Mouse (Mus musculus): ENCODE measurements around the gene Dgke. TPM values are rescaled to one million over a fixed set of nuclear protein-coding genes. Genes with fewer than 3 reads are reported as not detected.
A peak's percentile ranks its signal among the peaks of the same experiment; 100 is the strongest.
"Not testable (repeated sequence)": the region's sequence is repeated elsewhere in the genome, so short reads cannot be mapped to it uniquely, and the experiment has no call there.

The Dgke gene
- total RNA-seq, 1 experiment = 24.2 TPM

- in situ Hi-C loops (cut with MboI; ENCODE audit: low sequenced_read_pairs in 2 of 2, unreplicated experiment in 2 of 2); DNase-seq (ENCODE audit: low read depth, low spot score); H3K9ac ChIP-seq (ENCODE audit: insufficient read depth, low read depth, low read length, poor library complexity, severe bottlenecking); H3K9me3 ChIP-seq (ENCODE audit: control insufficient read depth, insufficient read depth, low read depth, low read length); H3K27ac ChIP-seq (ENCODE audit: insufficient read depth, low read depth, low read length, poor library complexity, severe bottlenecking); H3K4me3 ChIP-seq (ENCODE audit: insufficient read depth in 1 of 2, low read depth in 1 of 2, low read length in 2 of 2, poor library complexity in 1 of 2, severe bottlenecking in 1 of 2); H3K4me1 ChIP-seq (ENCODE audit: control insufficient read depth in 2 of 2, insufficient read depth in 2 of 2, low read length in 2 of 2, poor library complexity in 1 of 2): not testable (repeated sequence)
- peaks cover 32% of the 10 kb centered on the region for H3K36me3 ChIP-seq (ENCODE audit: control insufficient read depth, insufficient read depth, low read length, poor library complexity, severe bottlenecking)
- peak; percentile 75 for TF ChIP-seq ZNF384 (IDR thresholded peaks at IDR 0.05; ENCODE audit: low read depth, low read length)
Observed at GRCm38 (mm10) chr11:89041073-89041472, 25.6 kb downstream of the Dgke start.

GRCm38 (mm10) chr11:89039325-89039724 lies 27.3 kb downstream of the Dgke start:
- H3K9me3 ChIP-seq (ENCODE audit: control insufficient read depth, insufficient read depth, low read depth, low read length) = no peaks in the 10 kb centered on the region
- H3K4me1 ChIP-seq (ENCODE audit: control insufficient read depth in 2 of 2, insufficient read depth in 2 of 2, low read length in 2 of 2, poor library complexity in 1 of 2) = no peaks in the 10 kb centered on the region; a peak in 1 of 4 replicates
- H3K36me3 ChIP-seq (ENCODE audit: control insufficient read depth, insufficient read depth, low read length, poor library complexity, severe bottlenecking) = peaks cover 29% of the 10 kb centered on the region
- no peak overlapping the region for H3K27ac ChIP-seq (ENCODE audit: insufficient read depth, low read depth, low read length, poor library complexity, severe bottlenecking)
- no peak overlapping the region for H3K4me3 ChIP-seq (ENCODE audit: insufficient read depth in 1 of 2, low read depth in 1 of 2, low read length in 2 of 2, poor library complexity in 1 of 2, severe bottlenecking in 1 of 2)
- no peak overlapping the region for H3K9ac ChIP-seq (ENCODE audit: insufficient read depth, low read depth, low read length, poor library complexity, severe bottlenecking)
- TF ChIP-seq ZC3H11A (IDR thresholded peaks at IDR 0.05; ENCODE audit: borderline replicate concordance, low read depth, low read length) = 0 out of 2 replicates have a peak, but pooled peaks have one; percentile 37
- no peak for TF ChIP-seq HCFC1 (IDR thresholded peaks at IDR 0.05; ENCODE audit: borderline replicate concordance, insufficient read depth, low read length)
- in situ Hi-C loops (cut with MboI; ENCODE audit: low sequenced_read_pairs in 2 of 2, unreplicated experiment in 2 of 2) = no loop called here
- DNase-seq (ENCODE audit: low read depth, low spot score) = no peak

- DNase-seq (ENCODE audit: low read depth, low spot score) = no peak
- peaks cover 24% of the 10 kb centered on the region for H3K36me3 ChIP-seq (ENCODE audit: control insufficient read depth, insufficient read depth, low read length, poor library complexity, severe bottlenecking)
- no peak overlapping the region for H3K27ac ChIP-seq (ENCODE audit: insufficient read depth, low read depth, low read length, poor library complexity, severe bottlenecking)
- TF ChIP-seq ZNF384 (IDR thresholded peaks at IDR 0.05; ENCODE audit: low read depth, low read length) (no peak), MAFK (IDR thresholded peaks at IDR 0.05; ENCODE audit: insufficient read depth, low read depth, low read length) (no peak), CHD2 (IDR thresholded peaks at IDR 0.05; ENCODE audit: low read depth, low read length) (no peak), ZC3H11A (IDR thresholded peaks at IDR 0.05; ENCODE audit: borderline replicate concordance, low read depth, low read length) (no peak), HCFC1 (IDR thresholded peaks at IDR 0.05; ENCODE audit: borderline replicate concordance, insufficient read depth, low read length) (no peak)
- in situ Hi-C loops (cut with MboI; ENCODE audit: low sequenced_read_pairs in 2 of 2, unreplicated experiment in 2 of 2) = no loop called here
- H3K4me3 ChIP-seq (ENCODE audit: insufficient read depth in 1 of 2, low read depth in 1 of 2, low read length in 2 of 2, poor library complexity in 1 of 2, severe bottlenecking in 1 of 2) = no peak overlapping the region
- H3K4me1 ChIP-seq (ENCODE audit: control insufficient read depth in 2 of 2, insufficient read depth in 2 of 2, low read length in 2 of 2, poor library complexity in 1 of 2) = no peaks in the 10 kb centered on the region
- no peak overlapping the region for H3K9ac ChIP-seq (ENCODE audit: insufficient read depth, low read depth, low read length, poor library complexity, severe bottlenecking)
- no peaks in the 10 kb centered on the region for H3K9me3 ChIP-seq (ENCODE audit: control insufficient read depth, insufficient read depth, low read depth, low read length)
Observed at GRCm38 (mm10) chr11:89038496-89038895, 28.2 kb downstream of the Dgke start.

DNA sequence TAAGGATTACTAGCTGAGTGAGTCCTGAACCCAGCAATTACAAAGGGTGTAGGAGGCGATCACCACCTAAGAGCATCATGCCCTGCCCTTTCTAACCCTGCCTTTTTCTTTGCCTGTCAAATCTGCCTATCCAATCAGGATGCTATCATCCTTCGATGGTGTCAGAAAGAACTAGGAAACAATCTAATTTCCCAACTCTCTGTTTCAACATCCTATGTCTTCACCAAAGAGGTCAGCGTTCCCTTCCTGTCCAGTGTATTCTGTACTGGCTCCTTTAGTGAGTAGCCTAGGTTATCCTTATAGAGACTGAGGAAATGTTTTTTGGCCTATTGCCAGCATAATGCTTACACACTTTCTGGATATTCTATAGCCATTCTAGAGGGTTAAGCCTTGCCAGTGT lies 31.1 kb downstream of the Dgke start:
- no peak for DNase-seq (ENCODE audit: low read depth, low spot score)
- Histone ChIP-seq H3K9ac (ENCODE audit: insufficient read depth, low read depth, low read length, poor library complexity, severe bottlenecking) (no peak overlapping the region), H3K9me3 (ENCODE audit: control insufficient read depth, insufficient read depth, low read depth, low read length) (no peaks in the 10 kb centered on the region), H3K27ac (ENCODE audit: insufficient read depth, low read depth, low read length, poor library complexity, severe bottlenecking) (no peak overlapping the region), H3K4me1 (ENCODE audit: control insufficient read depth in 2 of 2, insufficient read depth in 2 of 2, low read length in 2 of 2, poor library complexity in 1 of 2) (peaks cover 3 to 5% of the 10 kb centered on the region in 2 experiments; a peak in 2 of 4 replicates), H3K36me3 (ENCODE audit: control insufficient read depth, insufficient read depth, low read length, poor library complexity, severe bottlenecking) (peaks cover 15% of the 10 kb centered on the region), H3K4me3 (ENCODE audit: insufficient read depth in 1 of 2, low read depth in 1 of 2, low read length in 2 of 2, poor library complexity in 1 of 2, severe bottlenecking in 1 of 2) (no peak overlapping the region)
- in situ Hi-C loops (cut with MboI; ENCODE audit: low sequenced_read_pairs in 2 of 2, unreplicated experiment in 2 of 2) = no loop called here
- TF ChIP-seq MAFK (IDR thresholded peaks at IDR 0.05; ENCODE audit: insufficient read depth, low read depth, low read length) (no peak), HCFC1 (IDR thresholded peaks at IDR 0.05; ENCODE audit: borderline replicate concordance, insufficient read depth, low read length) (no peak), ZC3H11A (IDR thresholded peaks at IDR 0.05; ENCODE audit: borderline replicate concordance, low read depth, low read length) (no peak), ZNF384 (IDR thresholded peaks at IDR 0.05; ENCODE audit: low read depth, low read length) (no peak), CHD2 (IDR thresholded peaks at IDR 0.05; ENCODE audit: low read depth, low read length) (no peak)

- in situ Hi-C loops (cut with MboI; ENCODE audit: low sequenced_read_pairs in 2 of 2, unreplicated experiment in 2 of 2) = no loop called here
- peaks cover 5 to 8% of the 10 kb centered on the region in 2 experiments; a peak in 3 of 4 replicates for H3K4me1 ChIP-seq (ENCODE audit: control insufficient read depth in 2 of 2, insufficient read depth in 2 of 2, low read length in 2 of 2, poor library complexity in 1 of 2)
- no peaks in the 10 kb centered on the region for H3K9me3 ChIP-seq (ENCODE audit: control insufficient read depth, insufficient read depth, low read depth, low read length)
- DNase-seq (ENCODE audit: low read depth, low spot score) = no peak
- H3K27ac ChIP-seq (ENCODE audit: insufficient read depth, low read depth, low read length, poor library complexity, severe bottlenecking) = no peak overlapping the region
- peaks cover 9% of the 10 kb centered on the region for H3K36me3 ChIP-seq (ENCODE audit: control insufficient read depth, insufficient read depth, low read length, poor library complexity, severe bottlenecking)
- no peak overlapping the region for H3K9ac ChIP-seq (ENCODE audit: insufficient read depth, low read depth, low read length, poor library complexity, severe bottlenecking)
- no peak overlapping the region for H3K4me3 ChIP-seq (ENCODE audit: insufficient read depth in 1 of 2, low read depth in 1 of 2, low read length in 2 of 2, poor library complexity in 1 of 2, severe bottlenecking in 1 of 2)
- no peak for TF ChIP-seq ZNF384 (IDR thresholded peaks at IDR 0.05; ENCODE audit: low read depth, low read length)
- TF ChIP-seq MAFK (IDR thresholded peaks at IDR 0.05; ENCODE audit: insufficient read depth, low read depth, low read length) = no peak
- no peak for TF ChIP-seq HCFC1 (IDR thresholded peaks at IDR 0.05; ENCODE audit: borderline replicate concordance, insufficient read depth, low read length)
- TF ChIP-seq ZC3H11A (IDR thresholded peaks at IDR 0.05; ENCODE audit: borderline replicate concordance, low read depth, low read length) = no peak
- no peak for TF ChIP-seq CHD2 (IDR thresholded peaks at IDR 0.05; ENCODE audit: low read depth, low read length)
Observed at GRCm38 (mm10) chr11:89034592-89034991, 32.1 kb downstream of the Dgke start.

Data from ES-E14 (cell line).